Mouse (Mus musculus): ENCODE measurements at regions not wholly inside any gene's neighbourhood (a gene's known extent, or its start where the extent isn't known, plus 50 kb on each side); places are given as distances from the start of the nearest gene placed in this dataset.

GRCm38 (mm10) chr17:79230653-79231489 lies 124.0 kb downstream of the Cdc42ep3 start:
- H3K4me3 ChIP-seq (ENCODE audit: low read depth, low read length), result no peak overlapping the region
- H3K9me3 ChIP-seq (ENCODE audit: control insufficient read depth, low read depth, low read length), result no peaks in the 10 kb centered on the region
- H3K9ac ChIP-seq (replicated peaks; ENCODE audit: low read depth, low read length), result no peak overlapping the region
- H3K4me2 ChIP-seq (replicated peaks; ENCODE audit: low read depth, low read length), result no peak overlapping the region
- no peaks in the 10 kb centered on the region for H3K36me3 ChIP-seq (ENCODE audit: control insufficient read depth, insufficient read depth, low read length)
- 73% methylated on average over 25 of the region's 25 CpGs for WGBS
- ATAC-seq (ENCODE audit: insufficient number of reproducible peaks, insufficient read depth, low FRiP score, low read depth), result no peak
- H3K4me1 ChIP-seq (ENCODE audit: control insufficient read depth, insufficient read depth, low read length), result 0 out of 2 replicates have a peak, but pooled peaks cover 2% of the 10 kb centered on the region
- H3K27ac ChIP-seq (ENCODE audit: low read length), result no peak overlapping the region
- no peaks in the 10 kb centered on the region for H3K27me3 ChIP-seq (ENCODE audit: control insufficient read depth, insufficient read depth, low read length)

GRCm38 (mm10) chr17:79206563-79206962 lies 148.3 kb downstream of the Cdc42ep3 start:
- H3K4me2 ChIP-seq (replicated peaks; ENCODE audit: low read depth, low read length), result no peak overlapping the region
- H3K9me3 ChIP-seq (ENCODE audit: control insufficient read depth, low read depth, low read length), result 0 out of 2 replicates have a peak, but pooled peaks cover 3% of the 10 kb centered on the region
- H3K4me3 ChIP-seq (ENCODE audit: low read depth, low read length), result no peak overlapping the region
- no peaks in the 10 kb centered on the region for H3K27me3 ChIP-seq (ENCODE audit: control insufficient read depth, insufficient read depth, low read length)
- no peak overlapping the region for H3K9ac ChIP-seq (replicated peaks; ENCODE audit: low read depth, low read length)
- ATAC-seq (ENCODE audit: insufficient number of reproducible peaks, insufficient read depth, low FRiP score, low read depth), result no peak
- 97% methylated on average over 1 of the region's 1 CpGs for WGBS
- no peaks in the 10 kb centered on the region for H3K36me3 ChIP-seq (ENCODE audit: control insufficient read depth, insufficient read depth, low read length)
- no peaks in the 10 kb centered on the region for H3K4me1 ChIP-seq (ENCODE audit: control insufficient read depth, insufficient read depth, low read length)
- no peak overlapping the region for H3K27ac ChIP-seq (ENCODE audit: low read length)

DNA sequence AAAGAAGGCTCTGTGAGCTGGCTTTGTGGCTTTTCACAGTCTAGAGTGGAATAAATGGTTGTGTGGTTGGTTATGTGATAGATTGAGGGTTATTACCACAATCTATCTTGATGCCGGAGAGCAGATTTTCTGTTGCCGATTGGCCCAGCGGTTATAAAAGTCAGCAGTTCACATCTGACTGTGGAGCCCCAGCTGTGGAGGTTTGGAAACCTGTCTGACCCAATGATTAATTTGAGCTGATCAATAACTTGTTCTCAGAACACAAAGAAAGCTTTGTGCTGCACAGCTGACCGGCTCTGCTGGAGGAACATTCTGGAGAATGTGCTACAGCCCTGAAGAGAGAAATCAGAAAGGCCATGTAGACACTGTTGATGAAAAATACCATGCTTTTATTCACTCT lies 148.8 kb downstream of the Cdc42ep3 start:
- no peak overlapping the region for H3K27ac ChIP-seq (ENCODE audit: low read length)
- no peak for ATAC-seq (ENCODE audit: insufficient number of reproducible peaks, insufficient read depth, low FRiP score, low read depth)
- WGBS, result 66% methylated on average over 4 of the region's 4 CpGs

DNA sequence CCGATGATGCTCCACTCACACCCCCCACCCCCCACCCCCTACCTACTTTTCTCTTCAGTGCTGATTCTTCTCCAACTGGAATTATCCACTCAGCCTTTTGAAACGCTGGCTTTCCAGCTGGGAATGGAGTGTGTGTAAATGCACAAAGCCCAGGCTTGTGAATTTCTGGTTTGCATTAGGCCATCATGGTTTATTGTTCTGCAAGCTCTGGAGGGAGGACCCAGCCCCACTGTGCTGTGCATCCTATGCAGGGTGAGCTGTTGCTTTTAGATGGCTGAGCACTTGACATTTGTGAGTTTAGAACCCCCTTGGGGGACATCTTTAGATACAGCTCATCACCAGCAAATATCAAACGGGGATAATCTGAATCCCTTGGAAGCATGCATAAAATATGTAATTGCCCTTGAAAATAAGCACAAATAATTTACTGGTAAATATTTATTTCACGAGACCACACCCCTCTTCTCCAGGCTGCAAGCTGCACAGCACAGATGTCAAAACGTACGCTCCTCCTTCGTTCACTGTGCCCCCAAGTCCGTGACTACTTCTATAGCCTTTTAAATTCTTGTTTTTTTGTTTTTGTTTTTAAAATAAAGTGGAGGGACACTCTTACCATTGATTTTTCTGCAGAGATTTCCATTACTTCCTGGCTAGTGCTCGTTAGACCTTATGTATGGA lies 148.2 kb downstream of the Qpct start:
- no peaks in the 10 kb centered on the region for H3K4me1 ChIP-seq (ENCODE audit: control insufficient read depth, insufficient read depth, low read length)
- H3K4me2 ChIP-seq (replicated peaks; ENCODE audit: low read depth, low read length), result no peak overlapping the region
- WGBS, result 63% methylated on average over 9 of the region's 9 CpGs
- H3K36me3 ChIP-seq (ENCODE audit: control insufficient read depth, insufficient read depth, low read length), result no peaks in the 10 kb centered on the region
- no peak overlapping the region for H3K4me3 ChIP-seq (ENCODE audit: low read depth, low read length)
- no peaks in the 10 kb centered on the region for H3K27me3 ChIP-seq (ENCODE audit: control insufficient read depth, insufficient read depth, low read length)
- no peak for ATAC-seq (ENCODE audit: insufficient number of reproducible peaks, insufficient read depth, low FRiP score, low read depth)
- H3K9ac ChIP-seq (replicated peaks; ENCODE audit: low read depth, low read length), result no peak overlapping the region
- H3K9me3 ChIP-seq (ENCODE audit: control insufficient read depth, low read depth, low read length), result 0 out of 2 replicates have a peak, but pooled peaks cover 3% of the 10 kb centered on the region
- no peak overlapping the region for H3K27ac ChIP-seq (ENCODE audit: low read length)

More for the DNA sequence above, 148.8 kb downstream of the Cdc42ep3 start:
- Histone ChIP-seq H3K9me3 (ENCODE audit: control insufficient read depth, low read depth, low read length) (0 out of 2 replicates have a peak, but pooled peaks cover 3% of the 10 kb centered on the region), H3K36me3 (ENCODE audit: control insufficient read depth, insufficient read depth, low read length) (no peaks in the 10 kb centered on the region), H3K27me3 (ENCODE audit: control insufficient read depth, insufficient read depth, low read length) (no peaks in the 10 kb centered on the region), H3K4me1 (ENCODE audit: control insufficient read depth, insufficient read depth, low read length) (no peaks in the 10 kb centered on the region), H3K4me3 (ENCODE audit: low read depth, low read length) (no peak overlapping the region), H3K4me2 (replicated peaks; ENCODE audit: low read depth, low read length) (no peak overlapping the region), H3K9ac (replicated peaks; ENCODE audit: low read depth, low read length) (no peak overlapping the region)

DNA sequence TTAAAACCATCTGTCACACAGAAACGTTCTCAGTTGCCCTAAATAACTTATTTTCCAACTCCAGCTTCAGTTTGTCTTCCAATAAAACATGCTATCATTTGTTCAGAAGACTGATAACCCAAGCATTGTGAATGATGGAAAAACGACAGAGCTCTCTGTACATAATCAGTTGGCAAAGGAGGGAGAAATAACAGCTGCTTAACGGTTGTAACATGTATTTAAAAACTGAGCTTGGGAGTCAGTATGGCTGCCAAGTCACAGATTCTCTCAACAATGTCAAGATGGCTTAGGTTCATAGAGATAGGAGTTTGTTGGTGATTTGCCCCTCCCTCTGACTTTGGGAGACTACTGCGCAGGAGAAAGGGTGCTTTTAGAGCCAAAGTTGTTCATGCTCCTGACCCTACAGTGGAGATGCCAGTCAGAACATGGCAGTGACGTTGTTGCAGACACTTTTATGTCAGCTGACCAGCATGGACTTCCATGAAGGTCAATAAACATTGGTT lies 140.2 kb downstream of the Qpct start:
- H3K4me3 ChIP-seq (ENCODE audit: low read depth, low read length), result no peak overlapping the region
- no peak overlapping the region for H3K27ac ChIP-seq (ENCODE audit: low read length)
- H3K4me2 ChIP-seq (replicated peaks; ENCODE audit: low read depth, low read length), result no peak overlapping the region
- H3K9me3 ChIP-seq (ENCODE audit: control insufficient read depth, low read depth, low read length), result no peaks in the 10 kb centered on the region
- H3K27me3 ChIP-seq (ENCODE audit: control insufficient read depth, insufficient read depth, low read length), result no peaks in the 10 kb centered on the region
- 71% methylated on average over 5 of the region's 5 CpGs for WGBS
- ATAC-seq (ENCODE audit: insufficient number of reproducible peaks, insufficient read depth, low FRiP score, low read depth), result no peak
- H3K4me1 ChIP-seq (ENCODE audit: control insufficient read depth, insufficient read depth, low read length), result no peaks in the 10 kb centered on the region
- H3K9ac ChIP-seq (replicated peaks; ENCODE audit: low read depth, low read length), result no peak overlapping the region
- H3K36me3 ChIP-seq (ENCODE audit: control insufficient read depth, insufficient read depth, low read length), result no peaks in the 10 kb centered on the region

GRCm38 (mm10) chr17:79188282-79188681 lies 136.6 kb downstream of the Qpct start:
- no peak overlapping the region for H3K9ac ChIP-seq (replicated peaks; ENCODE audit: low read depth, low read length)
- H3K4me3 ChIP-seq (ENCODE audit: low read depth, low read length), result no peak overlapping the region
- H3K9me3 ChIP-seq (ENCODE audit: control insufficient read depth, low read depth, low read length), result no peaks in the 10 kb centered on the region
- H3K27me3 ChIP-seq (ENCODE audit: control insufficient read depth, insufficient read depth, low read length), result no peaks in the 10 kb centered on the region
- H3K36me3 ChIP-seq (ENCODE audit: control insufficient read depth, insufficient read depth, low read length), result no peaks in the 10 kb centered on the region
- no peak overlapping the region for H3K4me2 ChIP-seq (replicated peaks; ENCODE audit: low read depth, low read length)
- ATAC-seq (ENCODE audit: insufficient number of reproducible peaks, insufficient read depth, low FRiP score, low read depth), result no peak
- H3K4me1 ChIP-seq (ENCODE audit: control insufficient read depth, insufficient read depth, low read length), result no peaks in the 10 kb centered on the region
- no peak overlapping the region for H3K27ac ChIP-seq (ENCODE audit: low read length)
- 73% methylated on average over 7 of the region's 7 CpGs for WGBS

- H3K27me3 ChIP-seq (ENCODE audit: control insufficient read depth, insufficient read depth, low read length), result no peaks in the 10 kb centered on the region
- H3K36me3 ChIP-seq (ENCODE audit: control insufficient read depth, insufficient read depth, low read length), result no peaks in the 10 kb centered on the region
- no peaks in the 10 kb centered on the region for H3K9me3 ChIP-seq (ENCODE audit: control insufficient read depth, low read depth, low read length)
- no peak overlapping the region for H3K4me3 ChIP-seq (ENCODE audit: low read depth, low read length)
- WGBS, result 53% methylated on average over 3 of the region's 3 CpGs
- H3K27ac ChIP-seq (ENCODE audit: low read length), result no peak overlapping the region
- no peak overlapping the region for H3K9ac ChIP-seq (replicated peaks; ENCODE audit: low read depth, low read length)
- no peaks in the 10 kb centered on the region; the same call in 1 of the 2 replicates for H3K4me1 ChIP-seq (ENCODE audit: control insufficient read depth, insufficient read depth, low read length)
- H3K4me2 ChIP-seq (replicated peaks; ENCODE audit: low read depth, low read length), result no peak overlapping the region
- ATAC-seq (ENCODE audit: insufficient number of reproducible peaks, insufficient read depth, low FRiP score, low read depth), result peak; percentile 77; the same call in 1 of the 2 replicates
Measured at GRCm38 (mm10) chr17:79180277-79181130, 128.8 kb downstream of the Qpct start.

DNA sequence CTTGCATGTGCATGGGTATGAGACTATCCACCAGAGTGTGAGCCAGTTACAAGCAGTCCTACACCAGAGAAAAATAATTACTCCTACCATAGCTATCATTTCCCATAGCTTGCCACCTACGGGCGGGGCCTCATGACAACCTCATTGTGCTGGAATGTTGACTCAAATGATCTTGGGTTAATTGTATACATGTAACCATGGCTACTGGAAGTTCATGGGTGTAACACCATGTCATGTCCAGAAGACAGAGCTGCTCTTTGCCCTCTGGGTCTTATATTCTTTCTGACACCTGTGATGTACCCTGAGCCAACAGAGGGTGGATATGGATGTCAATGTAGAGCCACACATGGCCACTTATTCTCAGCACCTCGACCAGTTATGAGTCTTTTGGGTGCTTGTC lies 125.6 kb downstream of the Qpct start:
- Histone ChIP-seq H3K36me3 (ENCODE audit: control insufficient read depth, insufficient read depth, low read length) (no peaks in the 10 kb centered on the region), H3K4me3 (ENCODE audit: low read depth, low read length) (no peak overlapping the region), H3K4me2 (replicated peaks; ENCODE audit: low read depth, low read length) (no peak overlapping the region), H3K4me1 (ENCODE audit: control insufficient read depth, insufficient read depth, low read length) (no peaks in the 10 kb centered on the region; the same call in 1 of the 2 replicates), H3K9ac (replicated peaks; ENCODE audit: low read depth, low read length) (no peak overlapping the region), H3K9me3 (ENCODE audit: control insufficient read depth, low read depth, low read length) (no peaks in the 10 kb centered on the region), H3K27me3 (ENCODE audit: control insufficient read depth, insufficient read depth, low read length) (no peaks in the 10 kb centered on the region), H3K27ac (ENCODE audit: low read length) (no peak overlapping the region)
- whole genome bisulfite sequencing, result 66% methylated on average over 3 of the region's 3 CpGs
- no peak for ATAC-seq (ENCODE audit: insufficient number of reproducible peaks, insufficient read depth, low FRiP score, low read depth)
